Mouse (Mus musculus) central nervous system, embryonic 14 days (tissue): Measurements from ENCODE around the gene Ppil1. TPM values are rescaled to one million over a fixed set of nuclear protein-coding genes. Genes with fewer than 3 reads are reported as not detected.

Source experiments
- polyA plus RNA-seq: library from polyadenylated mRNA; depleted of rRNA; stranded (reverse); fragments of >200 nt; gene quantifications from 2 replicates; pipeline ENCODE4 v1.2.3, GENCODE M21; 2012; rRNA removed

The Ppil1 gene
- 77.9 and 78.3 TPM in 2 replicates for polyA plus RNA-seq

DNA sequence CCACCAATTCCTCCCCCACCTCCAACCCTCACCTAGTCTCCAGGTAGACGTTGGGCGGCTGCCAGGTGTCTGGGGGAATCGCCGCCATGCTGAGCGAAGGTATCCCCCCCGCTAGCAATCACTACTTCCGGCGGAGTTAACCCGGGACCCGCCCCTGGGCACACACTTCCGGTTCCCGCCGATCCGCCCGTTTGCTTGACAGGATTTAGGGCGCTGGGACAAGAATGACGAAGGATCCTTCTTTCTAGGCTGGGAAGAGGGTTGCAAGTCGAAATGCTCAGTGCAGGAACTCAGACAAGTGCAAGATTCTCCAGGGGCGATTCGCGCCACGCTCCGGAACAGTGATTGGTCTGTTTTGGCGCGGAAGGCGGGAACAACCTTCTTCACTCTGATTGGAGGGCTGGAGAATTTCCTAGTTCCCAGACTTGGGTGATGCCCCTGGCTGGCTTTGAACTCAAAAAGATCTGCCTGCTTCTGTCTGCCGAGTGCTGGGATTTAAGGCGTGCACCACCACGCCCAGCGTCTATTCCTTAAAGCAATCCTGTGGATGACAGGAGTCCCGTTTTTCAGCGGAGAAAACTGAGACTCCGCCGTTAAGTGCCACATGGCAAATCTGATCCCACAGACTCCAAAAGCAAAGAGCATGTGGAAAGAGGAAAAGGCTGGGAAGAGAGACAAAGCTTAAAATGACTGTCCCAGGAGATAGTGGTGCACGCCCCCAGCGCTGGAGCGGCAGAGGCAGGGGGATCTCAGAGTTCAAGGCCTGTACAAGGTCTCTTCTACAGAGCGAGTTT, at the start of gene Ppil1:
Gene Ppil1, minus strand, starts transcription at position 347 of the 794 bp plus-strand sequence.

DNA sequence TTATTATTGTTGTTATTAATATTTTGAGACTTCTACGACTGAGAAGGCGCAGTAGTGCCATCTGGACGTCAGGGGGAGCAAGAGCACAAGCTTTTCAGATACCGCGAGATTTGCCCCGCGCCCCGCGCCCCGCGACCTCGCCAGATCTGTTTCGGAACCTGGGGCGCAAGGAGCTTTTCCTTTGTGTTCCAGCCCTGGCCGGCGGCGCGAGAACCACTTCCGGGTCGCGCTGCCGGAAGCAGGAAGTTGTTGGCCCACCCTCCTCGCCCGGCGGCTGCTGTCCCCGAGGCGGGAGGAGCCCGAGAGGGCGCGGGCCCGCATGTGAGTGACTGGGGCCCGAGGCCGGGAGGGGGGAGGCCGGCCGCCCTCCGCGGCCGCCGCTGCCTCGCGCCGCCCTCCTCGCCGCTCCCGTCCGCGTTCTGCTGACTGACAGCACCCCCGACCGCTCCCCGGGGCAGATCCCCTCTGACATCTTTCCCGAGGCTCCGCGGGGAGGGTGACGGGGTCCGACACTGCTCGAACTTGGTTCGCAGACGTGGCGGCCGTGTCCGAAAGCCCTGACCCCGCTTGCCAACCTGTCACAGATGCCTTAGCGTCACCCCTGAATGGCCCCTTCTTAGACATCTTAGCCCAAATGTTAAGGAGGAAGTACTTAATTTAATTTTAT, 4.8 kb upstream of the Ppil1 start, which contains the start of gene BC004004:
Gene BC004004, plus strand, starts transcription at position 107 of the 667 bp plus-strand sequence.

DNA sequence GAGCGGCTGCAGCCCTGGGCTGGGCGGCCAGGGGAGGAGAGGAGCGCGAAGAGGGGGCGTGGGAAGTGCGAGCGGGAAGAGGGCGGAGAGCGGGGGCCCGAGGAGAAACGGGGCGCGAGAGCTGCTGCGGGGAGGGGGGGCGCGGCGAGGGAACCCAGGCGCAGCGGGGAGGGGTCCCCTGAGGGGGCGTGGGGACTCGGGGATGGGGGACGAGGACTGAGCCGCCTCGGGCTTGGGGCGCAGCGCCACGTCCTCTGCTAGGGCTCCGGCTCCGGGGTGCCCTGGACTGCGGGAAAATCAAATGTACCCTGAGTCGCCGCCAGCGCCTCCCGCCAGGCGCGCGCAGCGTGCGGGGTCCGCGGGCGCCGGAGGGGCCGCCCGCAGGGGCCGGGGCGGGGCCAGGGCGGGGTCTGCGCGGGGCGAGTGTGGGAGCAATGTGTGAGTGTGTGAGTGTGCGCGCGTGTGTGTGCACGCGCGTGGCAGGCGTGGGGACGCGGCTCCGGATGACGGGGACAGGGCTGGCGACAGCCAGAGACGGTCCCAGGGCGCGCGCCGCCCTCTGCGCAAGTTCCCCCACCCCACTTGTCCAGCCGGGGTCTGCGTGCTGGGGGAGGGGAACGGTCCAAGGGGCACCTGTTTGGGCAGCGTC, 26.1 kb downstream of the Ppil1 start, which contains the start of gene Cpne5:
Gene Cpne5, minus strand, starts transcription at position 396 of the 649 bp plus-strand sequence.

Other genes starting within 250 kb of the Ppil1 start
- 386 and 446 TPM in 2 replicates for gene Srsf3, start 231.6 kb downstream of the Ppil1 start, polyA plus RNA-seq
- 23.7 and 36.1 TPM in 2 replicates for gene Cdkn1a, start 173.2 kb downstream of the Ppil1 start, polyA plus RNA-seq
- 0.27 and 0.98 TPM in 2 replicates for gene Rab44, start 150.0 kb downstream of the Ppil1 start, polyA plus RNA-seq
- 23.3 and 23.5 TPM in 2 replicates for gene Cpne5, start 26.0 kb downstream of the Ppil1 start, polyA plus RNA-seq
- gene BC004004, start 4.6 kb upstream of the Ppil1 start, polyA plus RNA-seq = 68.0 and 74.2 TPM in 2 replicates
- gene Pi16, start 53.5 kb upstream of the Ppil1 start, polyA plus RNA-seq = 3.0 and 3.1 TPM in 2 replicates
- gene Mtch1, start 83.7 kb upstream of the Ppil1 start, polyA plus RNA-seq = 629 and 649 TPM in 2 replicates
- gene Fgd2, start 96.7 kb upstream of the Ppil1 start, polyA plus RNA-seq = 7.5 and 7.9 TPM in 2 replicates
- gene Pim1, start 226.6 kb upstream of the Ppil1 start, polyA plus RNA-seq = 15.1 and 15.2 TPM in 2 replicates